Mouse (Mus musculus) hindbrain, embryonic 14.5 days (tissue): ENCODE results near the gene Atg2b. TPM values are rescaled to one million over a fixed set of nuclear protein-coding genes. Genes with fewer than 3 reads are reported as not detected.
A peak's percentile ranks its signal among the peaks of the same experiment; 100 is the strongest.

Source experiments
- ATAC-seq: fragments of 200-750 bp; cut with Nextera tagmentation; 2 replicates; pipeline ENCODE4 v1.8.0; 2017; ENCODE audit warnings: moderate number of reproducible peaks, mild to moderate bottlenecking, moderate TSS enrichment, moderate library complexity; ENCODE audit not compliant: low FRiP score
- DNase-seq: peaks from one replicate; pipeline ENCODE4 v3.0.0-alpha.2; 2015; ENCODE audit warnings: low spot score
- H3K27ac ChIP-seq: fragments of 300-500 bp; sonication (generic); 2 replicates; pipeline ENCODE4 v1.5.1; 2014; ENCODE audit warnings: mild to moderate bottlenecking, moderate library complexity
- H3K27me3 ChIP-seq: fragments of 300-500 bp; sonication (generic); 2 replicates; pipeline ENCODE4 v1.6.1; 2014; ENCODE audit warnings: mild to moderate bottlenecking, low read length, mixed read lengths; ENCODE audit not compliant: control insufficient read depth, insufficient read depth
- H3K36me3 ChIP-seq: fragments of 300-500 bp; sonication (generic); replicated peaks from 2 replicates; pipeline ENCODE4 v1.6.1; 2014; ENCODE audit not compliant: control insufficient read depth, insufficient read depth
- H3K4me1 ChIP-seq: fragments of 300-500 bp; sonication (generic); replicated peaks from 2 replicates; pipeline ENCODE4 v1.6.1; 2014; ENCODE audit warnings: antibody characterized with exemption, low read length, mixed read lengths; ENCODE audit not compliant: control insufficient read depth, insufficient read depth
- H3K4me2 ChIP-seq: fragments of 300-500 bp; sonication (generic); replicated peaks from 2 replicates; pipeline ENCODE4 v1.6.1; 2014; ENCODE audit warnings: mild to moderate bottlenecking, moderate library complexity
- H3K4me3 ChIP-seq: fragments of 300-500 bp; sonication (generic); replicated peaks from 2 replicates; pipeline ENCODE4 v1.5.1; 2014; ENCODE audit warnings: mild to moderate bottlenecking, low read length
- H3K9ac ChIP-seq: fragments of 300-500 bp; sonication (generic); 2 replicates; pipeline ENCODE4 v1.6.1; 2014
- H3K9me3 ChIP-seq: fragments of 300-500 bp; sonication (generic); 2 replicates; pipeline ENCODE4 v1.6.1; 2016; ENCODE audit warnings: low read length; ENCODE audit not compliant: control insufficient read depth
- WGBS: fragments of 180-500 bp; shearing (Covaris S2); extraction: QIAGEN DNeasy Blood & Tissue Kit; methylation state at CpG from one replicate; pipeline ENCODE4 v1.1.7; 2014; 5-methylcytosine and 5-hydroxymethylcytosine counted together
- polyA plus RNA-seq: library from polyadenylated mRNA; unstranded; fragments of >200 nt; fragmentation: Nextera tagmentation; extraction: Ambion mirVana; gene quantifications from 2 replicates; pipeline ENCODE4 v1.2.1, GENCODE M21; 2014

Gene Atg2b
- polyA plus RNA-seq, 1 experiment from 2014 or later, result 18.2 TPM

DNA sequence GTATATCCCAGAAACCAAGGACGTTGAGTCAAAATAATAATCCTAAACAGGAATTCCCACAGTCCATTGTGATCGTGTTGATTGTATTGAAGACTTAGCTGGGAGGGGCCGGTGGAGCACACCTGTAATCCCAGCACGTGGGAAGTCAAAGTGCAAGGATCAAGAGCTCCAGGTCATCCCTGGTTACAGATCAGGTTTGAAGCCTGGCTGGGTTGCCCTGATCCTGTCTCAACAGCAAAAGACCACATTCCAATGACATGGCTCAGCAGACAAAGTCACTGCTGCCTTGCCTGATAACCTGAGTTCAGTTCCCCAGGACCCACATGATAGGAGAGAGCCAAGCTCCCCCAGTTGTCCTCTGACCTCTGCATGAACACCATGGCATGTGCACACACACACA, 2.4 kb upstream of the Atg2b start:
- Histone ChIP-seq H3K9ac (no peak overlapping the region), H3K36me3 (peaks cover 36% of the 10 kb centered on the region), H3K27ac (no peak overlapping the region), H3K4me1 (peaks cover 29% of the 10 kb centered on the region), H3K4me3 (no peak overlapping the region), H3K9me3 (no peaks in the 10 kb centered on the region), H3K4me2 (no peak overlapping the region), H3K27me3 (no peaks in the 10 kb centered on the region)
- WGBS, result 88% methylated on average over 4 of the region's 4 CpGs
- ATAC-seq (no peak), DNase-seq (no peak)

DNA sequence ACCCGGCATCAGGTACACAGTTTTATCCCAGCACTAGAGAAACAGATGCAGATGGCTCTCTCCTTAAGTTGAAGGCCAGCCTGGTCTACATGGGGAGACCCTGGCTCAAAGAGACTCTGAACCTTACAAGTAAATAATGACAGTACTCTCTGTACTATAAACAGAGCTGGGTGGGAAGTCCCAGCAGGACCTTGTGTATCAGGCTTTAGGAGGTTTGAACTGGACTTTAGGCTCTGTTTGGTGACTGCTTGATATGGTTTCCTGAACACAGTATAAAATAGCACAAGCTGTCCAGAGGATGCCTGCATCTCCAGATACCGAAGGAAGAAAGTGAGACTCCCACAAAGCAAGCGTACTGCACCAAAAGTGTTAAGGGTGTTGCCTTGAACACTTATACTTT, 1.8 kb upstream of the Atg2b start:
- Histone ChIP-seq H3K4me1 (peaks cover 31% of the 10 kb centered on the region), H3K27ac (no peak overlapping the region), H3K4me3 (no peak overlapping the region), H3K4me2 (peak overlapping the region; percentile 84; the same call in 1 of the 2 replicates), H3K9me3 (no peaks in the 10 kb centered on the region), H3K36me3 (peaks cover 30% of the 10 kb centered on the region), H3K9ac (no peak overlapping the region), H3K27me3 (no peaks in the 10 kb centered on the region)
- ATAC-seq, result no peak
- no peak for DNase-seq
- 94% methylated on average over 3 of the region's 3 CpGs for WGBS

DNA sequence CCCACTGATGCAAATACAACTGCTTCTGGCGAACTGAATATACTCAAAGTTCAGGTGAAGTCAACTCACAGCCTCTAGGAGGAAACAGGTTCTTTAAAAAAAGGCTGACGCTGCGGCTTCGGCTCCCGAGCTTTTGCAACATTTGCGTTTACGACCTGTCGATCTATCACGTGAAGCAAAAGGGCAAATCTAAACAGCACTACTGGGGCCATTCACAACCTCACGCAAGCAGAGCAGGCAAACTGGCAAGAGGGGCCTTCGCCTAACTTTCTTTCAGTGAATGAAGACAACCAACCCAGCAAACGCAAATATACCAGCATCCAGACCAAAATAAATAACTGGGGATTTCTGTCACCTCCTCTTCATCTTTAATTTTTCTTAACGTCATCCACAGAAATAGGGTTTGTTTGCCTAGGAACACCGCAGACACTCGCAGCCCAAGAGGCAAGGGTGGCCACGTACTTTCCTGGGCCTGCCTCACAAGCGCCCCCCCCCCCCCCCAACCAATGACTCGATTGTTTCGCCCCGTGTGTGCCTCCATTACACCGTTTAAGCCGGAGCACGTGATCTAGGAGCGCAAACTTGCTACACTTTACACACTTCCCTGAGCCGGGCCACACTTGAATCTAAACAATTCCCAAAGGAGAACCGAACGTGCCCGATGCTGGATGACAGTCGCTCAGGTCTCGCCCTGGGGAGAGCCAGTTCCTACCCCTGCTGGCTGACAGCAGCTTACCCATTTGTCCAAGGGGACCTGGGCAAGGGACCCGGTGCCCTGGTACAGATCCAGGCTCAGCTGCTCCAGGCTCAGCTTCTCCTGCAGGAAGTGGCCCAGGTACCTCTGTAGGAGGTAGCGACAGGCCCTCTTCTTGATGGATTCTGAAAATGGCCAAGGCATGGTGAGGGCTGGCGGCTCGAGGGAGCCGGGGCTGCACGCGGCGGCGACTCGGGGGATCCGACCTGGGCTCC, 794 bp downstream of the Atg2b start, which contains the start of gene Gskip:
Gene Gskip, plus strand, starts transcription at position 897 of the 969 bp plus-strand sequence.
- 2% methylated on average over 40 of the region's 41 CpGs for WGBS
- DNase-seq, result peak; percentile 57
- ATAC-seq, result peak; percentile 47
- H3K4me1 ChIP-seq, result peaks cover 31% of the 10 kb centered on the region
- peak within 1 kb of the TSS; percentile 82 for H3K9ac ChIP-seq
- peak within 1 kb of the TSS; percentile 84 for H3K4me2 ChIP-seq
- H3K36me3 ChIP-seq, result peaks cover 7% of the 10 kb centered on the region
- H3K27ac ChIP-seq, result peak within 1 kb of the TSS; percentile 95
- no peaks in the 10 kb centered on the region for H3K9me3 ChIP-seq
- H3K4me3 ChIP-seq, result peak within 1 kb of the TSS; percentile 86
- no peaks in the 10 kb centered on the region for H3K27me3 ChIP-seq

DNA sequence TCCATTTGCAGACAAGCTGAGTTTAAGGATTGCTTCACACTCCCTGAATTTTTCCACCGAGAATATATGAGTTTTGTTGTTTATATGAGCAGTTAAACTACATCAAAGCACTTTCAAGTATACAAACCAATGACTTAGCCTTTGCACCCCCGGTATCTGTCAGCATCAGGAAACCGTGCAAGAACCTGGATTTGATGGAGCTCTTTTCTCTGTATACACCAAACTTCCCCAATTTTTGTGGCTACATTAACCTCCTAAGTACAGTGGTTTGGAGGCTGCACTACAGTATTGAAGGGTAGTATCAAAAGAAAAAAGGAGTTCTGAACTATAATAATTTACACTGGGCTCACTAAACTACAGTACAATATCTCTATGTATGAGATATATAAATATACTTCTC, 6.2 kb downstream of the Atg2b start:
- WGBS, result 93% methylated on average over 3 of the region's 3 CpGs
- ATAC-seq (no peak), DNase-seq (no peak)
- H3K9ac ChIP-seq, result no peak overlapping the region
- no peaks in the 10 kb centered on the region for H3K27me3 ChIP-seq
- no peak overlapping the region for H3K4me2 ChIP-seq
- peaks cover 7% of the 10 kb centered on the region for H3K36me3 ChIP-seq
- H3K9me3 ChIP-seq, result no peaks in the 10 kb centered on the region
- H3K4me3 ChIP-seq, result no peak overlapping the region
- no peak overlapping the region for H3K27ac ChIP-seq
- H3K4me1 ChIP-seq, result peaks cover 15% of the 10 kb centered on the region

DNA sequence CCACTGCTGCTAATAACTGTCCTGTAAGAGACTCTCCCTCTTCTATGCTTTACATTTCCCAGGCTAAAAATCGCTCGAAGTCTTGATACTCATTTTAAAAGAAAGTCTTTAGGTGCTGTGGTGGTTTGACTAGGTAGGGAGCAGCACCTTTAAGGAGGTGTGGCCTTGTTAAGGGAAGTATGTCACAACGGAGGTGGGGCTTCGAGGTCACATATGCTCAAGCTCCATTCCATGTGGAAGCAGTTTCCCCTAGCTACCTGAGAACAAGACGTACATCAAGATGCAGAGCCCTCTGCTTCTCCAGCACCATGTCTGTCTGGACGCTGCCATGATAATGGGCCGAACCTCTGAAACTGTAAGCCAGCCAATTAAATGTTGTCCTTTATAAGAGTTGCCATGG, 6.8 kb downstream of the Atg2b start:
- peaks cover 9% of the 10 kb centered on the region for H3K4me1 ChIP-seq
- H3K36me3 ChIP-seq, result peaks cover 12% of the 10 kb centered on the region
- no peak overlapping the region for H3K9ac ChIP-seq
- no peaks in the 10 kb centered on the region for H3K9me3 ChIP-seq
- WGBS, result 95% methylated on average over 7 of the region's 7 CpGs
- H3K4me2 ChIP-seq, result no peak overlapping the region
- DNase-seq (no peak), ATAC-seq (no peak)
- no peaks in the 10 kb centered on the region for H3K27me3 ChIP-seq
- H3K4me3 ChIP-seq, result no peak overlapping the region
- no peak overlapping the region for H3K27ac ChIP-seq

DNA sequence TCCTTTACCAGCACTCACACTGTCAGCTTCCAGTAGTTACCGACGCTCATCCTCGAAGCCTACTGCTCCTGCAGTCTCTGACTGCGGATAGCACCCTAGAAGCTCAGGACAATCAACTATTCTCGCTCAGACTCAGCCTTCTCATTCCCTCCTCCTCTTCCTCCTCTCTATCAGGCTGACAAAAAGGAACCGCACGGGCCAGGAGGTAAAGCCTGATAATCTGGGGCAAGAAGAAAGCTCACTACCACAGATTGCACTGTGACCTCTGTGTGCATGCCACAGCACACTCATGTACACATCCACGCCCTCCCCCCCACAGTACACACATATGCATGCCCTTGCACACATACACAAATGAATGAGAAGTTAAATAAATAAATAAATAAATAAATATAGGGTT, 8.7 kb downstream of the Atg2b start:
- WGBS, result 90% methylated on average over 8 of the region's 8 CpGs
- no peak for DNase-seq
- Histone ChIP-seq H3K4me2 (no peak overlapping the region), H3K9me3 (no peaks in the 10 kb centered on the region), H3K4me1 (no peaks in the 10 kb centered on the region; the same call in 1 of the 2 replicates), H3K27ac (no peak overlapping the region), H3K27me3 (no peaks in the 10 kb centered on the region), H3K36me3 (peaks cover 22% of the 10 kb centered on the region), H3K9ac (no peak overlapping the region), H3K4me3 (no peak overlapping the region)
- no peak for ATAC-seq

DNA sequence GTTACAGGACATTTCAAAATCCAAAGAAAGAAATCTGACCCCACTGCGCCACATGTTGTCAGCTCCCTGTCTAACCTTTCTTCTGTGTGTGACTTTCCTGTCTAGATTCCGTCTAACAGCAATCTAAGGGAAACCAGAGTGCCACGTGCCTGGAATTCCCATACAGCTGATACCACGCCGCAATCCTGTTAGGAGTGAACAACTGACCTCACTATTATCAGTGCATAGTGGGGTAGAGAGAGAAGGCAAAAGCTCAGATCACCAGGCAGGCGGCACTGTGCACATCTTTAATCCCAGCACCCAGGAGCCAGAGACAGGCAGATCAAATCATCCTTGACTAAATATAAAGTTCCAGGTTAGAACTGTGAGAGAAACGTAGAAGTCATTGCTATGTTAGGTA, 29.2 kb downstream of the Atg2b start:
- H3K4me3 ChIP-seq, result no peak overlapping the region
- H3K4me1 ChIP-seq, result no peaks in the 10 kb centered on the region
- H3K9me3 ChIP-seq, result no peaks in the 10 kb centered on the region
- ATAC-seq (no peak), DNase-seq (no peak)
- H3K36me3 ChIP-seq, result peaks cover 99% of the 10 kb centered on the region
- no peak overlapping the region for H3K4me2 ChIP-seq
- H3K27ac ChIP-seq, result no peak overlapping the region
- no peaks in the 10 kb centered on the region for H3K27me3 ChIP-seq
- H3K9ac ChIP-seq, result no peak overlapping the region
- WGBS, result 96% methylated on average over 7 of the region's 7 CpGs

DNA sequence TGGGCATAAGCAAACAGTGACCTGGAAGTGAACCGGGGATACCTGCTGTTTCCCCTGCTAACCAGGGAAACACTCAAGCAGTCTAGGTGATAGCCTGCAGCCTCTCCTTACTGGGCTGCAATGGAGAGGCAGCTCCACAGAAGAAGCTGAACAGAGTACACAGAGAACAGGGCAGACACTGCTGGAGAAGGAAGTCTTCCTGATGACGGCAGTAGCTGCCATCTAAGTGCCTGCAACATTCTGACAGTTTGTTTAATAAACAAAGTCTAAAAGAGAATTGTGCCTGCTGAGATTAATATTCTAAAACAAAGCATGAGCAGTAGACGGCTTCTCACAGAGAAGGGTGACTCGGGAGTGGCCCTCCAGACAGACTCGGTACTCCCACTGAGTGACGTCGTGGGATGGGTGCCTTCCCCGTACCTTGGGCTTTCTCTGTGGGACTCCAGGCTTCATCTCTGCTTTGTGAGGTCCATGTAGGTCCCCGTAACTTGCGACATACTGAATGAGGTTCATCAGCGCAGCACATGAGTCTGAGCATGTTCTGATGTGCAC, 42.2 kb downstream of the Atg2b start:
- no peak overlapping the region for H3K9ac ChIP-seq
- no peaks in the 10 kb centered on the region for H3K27me3 ChIP-seq
- no peaks in the 10 kb centered on the region for H3K9me3 ChIP-seq
- no peaks in the 10 kb centered on the region for H3K4me1 ChIP-seq
- no peak overlapping the region for H3K4me2 ChIP-seq
- no peak overlapping the region for H3K4me3 ChIP-seq
- ATAC-seq (no peak), DNase-seq (no peak)
- no peak overlapping the region for H3K27ac ChIP-seq
- peaks cover 97% of the 10 kb centered on the region for H3K36me3 ChIP-seq
- 96% methylated on average over 11 of the region's 11 CpGs for WGBS

DNA sequence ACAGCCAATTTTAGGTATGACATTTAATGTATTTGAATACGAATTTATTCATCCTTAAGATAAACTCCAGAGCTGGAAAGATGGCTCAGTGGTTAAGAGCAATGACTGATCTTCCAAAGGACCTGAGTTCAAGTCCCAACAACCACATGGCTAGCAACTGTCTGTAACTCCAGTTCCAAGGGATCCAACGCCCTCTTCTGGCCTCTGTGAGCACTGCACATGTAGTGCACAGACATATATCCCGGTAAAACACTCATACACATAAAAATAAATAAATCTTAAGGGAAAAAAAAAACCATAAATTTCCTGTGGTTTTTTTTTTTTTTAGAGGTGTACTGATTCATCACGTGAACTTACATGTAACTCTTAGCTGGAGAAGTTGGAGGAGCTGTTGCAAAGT, 47.5 kb downstream of the Atg2b start:
- WGBS, result 79% methylated on average over 4 of the region's 4 CpGs
- no peaks in the 10 kb centered on the region for H3K4me1 ChIP-seq
- ATAC-seq, result no peak
- H3K9me3 ChIP-seq, result no peaks in the 10 kb centered on the region
- DNase-seq, result no peak
- no peak overlapping the region for H3K4me3 ChIP-seq
- no peaks in the 10 kb centered on the region for H3K27me3 ChIP-seq
- peaks cover 99% of the 10 kb centered on the region for H3K36me3 ChIP-seq
- H3K4me2 ChIP-seq, result no peak overlapping the region
- no peak overlapping the region for H3K9ac ChIP-seq
- H3K27ac ChIP-seq, result no peak overlapping the region
